Mouse (Mus musculus) cerebellum, adult 9-10 months (tissue): ENCODE measurements around the gene Mgll.

Experiments
- DNase-seq: peaks from one replicate; pipeline ENCODE4 v3.0.0; 2022

Gene Mgll

DNA sequence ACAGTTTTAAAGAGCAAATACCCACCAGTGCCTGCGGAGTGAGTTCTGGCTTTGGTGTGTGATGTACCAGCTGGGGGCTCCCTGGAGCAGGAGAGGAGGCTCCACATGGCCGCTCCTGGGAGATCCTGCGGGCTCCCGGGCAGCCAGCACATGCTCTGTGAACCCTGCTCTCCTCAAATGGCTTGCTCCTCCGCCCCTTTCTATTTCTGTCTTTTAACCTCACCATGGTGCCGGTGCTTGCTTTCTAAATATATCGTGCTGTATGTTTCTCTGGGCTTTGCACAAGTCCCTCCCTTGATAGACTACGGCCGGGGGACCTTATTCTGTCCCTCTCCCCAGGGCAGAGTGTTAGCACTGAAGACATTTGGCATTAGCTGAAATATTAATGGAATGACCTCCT is 133.0 kb downstream of the Mgll start:
- peak; percentile 86 for DNase-seq

DNA sequence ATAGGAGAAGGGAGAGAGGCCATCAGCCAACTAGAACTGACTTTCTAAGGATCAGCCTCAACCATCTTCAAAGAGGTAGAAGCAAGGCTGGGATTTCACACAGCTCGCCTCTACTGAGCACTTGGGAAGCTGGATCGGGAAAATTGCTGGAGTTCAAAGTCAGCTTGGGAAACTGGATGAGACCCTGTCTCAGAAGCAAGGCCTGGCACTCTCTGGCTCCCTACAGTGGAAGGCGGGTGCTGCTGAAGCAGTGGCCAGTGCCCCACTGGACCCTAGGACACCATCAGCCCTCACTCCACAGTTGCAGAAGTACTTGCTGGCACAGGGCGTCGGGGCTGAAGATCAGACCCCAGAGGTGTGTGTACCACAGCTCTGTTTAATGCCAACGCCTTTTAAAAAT is 133.6 kb downstream of the Mgll start:
- DNase-seq: no peak

DNA sequence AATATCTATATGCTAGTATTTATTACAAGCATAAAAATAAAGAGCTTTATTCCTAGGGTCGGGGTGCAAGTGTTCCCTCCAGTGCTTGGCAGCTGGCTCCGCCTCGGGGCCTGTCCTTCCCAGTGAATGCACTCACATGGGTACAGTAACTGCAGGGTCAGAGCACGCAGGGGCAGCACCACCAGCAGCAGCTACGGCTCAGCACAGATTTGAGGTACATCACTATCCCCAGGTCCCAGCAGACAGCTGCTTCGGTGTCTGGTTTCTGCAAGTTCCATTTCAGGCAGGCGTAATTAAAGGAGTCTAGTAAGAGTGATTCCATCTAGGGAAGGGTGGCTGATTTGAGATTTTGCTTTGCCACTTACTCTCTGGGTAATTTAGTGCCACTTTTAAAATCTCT is 134.1 kb downstream of the Mgll start:
- no peak for DNase-seq

DNA sequence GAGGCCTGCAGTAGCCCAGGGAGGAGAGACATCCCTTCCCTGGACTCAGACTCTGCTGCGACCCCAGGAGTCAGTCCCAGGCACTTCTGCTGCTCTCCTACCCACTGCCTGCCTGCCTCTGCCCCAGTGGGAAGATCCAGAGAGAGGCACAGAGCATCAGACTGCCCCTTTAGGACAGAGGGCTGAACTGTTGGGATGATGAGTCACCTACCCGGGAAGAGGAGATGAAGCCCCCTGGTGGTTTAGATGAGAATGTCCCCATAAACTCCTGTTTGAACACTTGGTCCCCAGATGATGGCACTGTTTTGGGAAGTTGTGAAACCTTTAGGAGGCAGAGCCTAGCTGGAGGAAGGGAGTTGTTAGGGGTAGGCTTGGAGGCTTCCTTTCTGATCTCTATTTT is 136.7 kb downstream of the Mgll start:
- DNase-seq: peak; percentile 68

- DNase-seq: no peak
These were observed 141.5 kb downstream of the Mgll start for GRCm38 (mm10) chr6:88865704-88866103.

DNA sequence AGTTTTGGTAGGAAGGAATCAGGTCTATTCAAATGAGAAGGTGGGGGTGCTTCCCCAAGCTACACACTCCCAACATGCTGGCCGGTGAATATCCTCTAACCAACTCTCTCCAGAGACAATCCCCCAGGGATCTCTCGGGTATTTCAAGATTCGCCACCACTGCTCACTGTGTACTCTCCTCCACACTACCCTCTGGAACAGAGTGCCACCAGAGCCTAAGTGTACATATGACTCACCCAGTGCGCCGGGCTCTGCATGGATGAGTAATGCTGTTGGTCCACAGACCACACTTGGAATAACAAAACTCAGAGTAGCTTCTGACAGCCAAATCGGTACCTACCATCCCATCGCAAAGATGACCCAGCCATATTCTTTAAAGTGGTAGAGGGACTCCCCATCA is 145.2 kb downstream of the Mgll start:
- DNase-seq: no peak

DNA sequence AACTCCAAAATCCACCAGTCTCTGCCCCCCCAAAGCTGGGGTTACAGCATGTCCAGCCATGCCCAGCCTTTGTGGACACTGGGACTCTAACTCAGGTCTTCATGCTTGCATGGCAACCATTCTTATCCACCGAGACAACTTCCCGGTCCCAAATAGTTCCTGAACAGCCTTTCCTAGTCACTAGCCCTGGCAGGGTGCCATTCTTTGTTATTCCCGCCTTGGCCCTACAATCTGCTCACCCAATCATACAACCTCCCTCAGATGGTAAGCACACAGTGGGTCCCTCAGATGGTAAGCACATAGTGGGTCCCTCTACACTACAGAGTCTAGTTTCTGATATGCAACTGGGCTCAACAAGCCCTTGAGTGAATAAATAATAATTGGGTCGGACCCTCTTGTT is 146.4 kb downstream of the Mgll start:
- peak; percentile 71 for DNase-seq

DNA sequence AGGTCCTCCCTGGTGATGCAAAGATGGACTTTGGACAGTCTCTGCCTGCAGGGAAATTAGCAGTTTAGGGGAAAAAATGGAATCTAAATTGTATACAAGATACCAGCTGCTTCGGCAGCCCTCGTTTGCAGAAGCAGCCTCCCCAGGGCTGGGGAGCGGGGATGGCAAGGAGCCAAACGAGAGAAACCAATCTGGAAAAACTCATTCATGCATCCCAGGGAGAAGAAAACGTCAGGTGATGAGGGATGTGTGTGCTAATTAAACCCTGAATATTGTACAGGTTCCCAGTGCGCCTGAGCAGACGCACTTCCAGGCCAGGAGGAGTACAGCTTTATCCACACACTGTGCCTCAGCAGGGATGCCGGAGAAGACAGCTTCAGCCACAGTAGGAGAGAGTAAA is 147.3 kb downstream of the Mgll start:
- DNase-seq: peak; percentile 72

DNA sequence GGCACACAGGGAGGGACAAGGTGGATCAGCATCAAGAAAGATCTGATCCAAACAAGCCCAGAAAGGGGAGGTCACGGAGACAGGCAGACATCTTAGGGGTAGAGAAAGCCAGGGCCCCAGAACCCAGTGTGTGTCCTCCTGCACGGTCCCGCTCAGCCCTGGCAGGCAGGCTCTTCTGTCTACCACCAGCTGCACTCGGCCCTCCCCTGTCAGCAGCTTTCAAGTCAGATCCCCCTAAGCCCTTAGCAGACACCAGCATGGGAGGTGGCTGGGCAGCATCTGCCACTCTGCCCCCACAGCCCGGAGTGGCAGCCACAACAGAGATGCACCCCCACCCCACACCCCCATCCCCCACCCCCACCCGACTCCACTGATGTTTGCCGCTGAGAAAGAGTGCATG is 148.6 kb downstream of the Mgll start:
- no peak for DNase-seq

- no peak for DNase-seq
These were observed 150.0 kb downstream of the Mgll start for GRCm38 (mm10) chr6:88873965-88874867.

DNA sequence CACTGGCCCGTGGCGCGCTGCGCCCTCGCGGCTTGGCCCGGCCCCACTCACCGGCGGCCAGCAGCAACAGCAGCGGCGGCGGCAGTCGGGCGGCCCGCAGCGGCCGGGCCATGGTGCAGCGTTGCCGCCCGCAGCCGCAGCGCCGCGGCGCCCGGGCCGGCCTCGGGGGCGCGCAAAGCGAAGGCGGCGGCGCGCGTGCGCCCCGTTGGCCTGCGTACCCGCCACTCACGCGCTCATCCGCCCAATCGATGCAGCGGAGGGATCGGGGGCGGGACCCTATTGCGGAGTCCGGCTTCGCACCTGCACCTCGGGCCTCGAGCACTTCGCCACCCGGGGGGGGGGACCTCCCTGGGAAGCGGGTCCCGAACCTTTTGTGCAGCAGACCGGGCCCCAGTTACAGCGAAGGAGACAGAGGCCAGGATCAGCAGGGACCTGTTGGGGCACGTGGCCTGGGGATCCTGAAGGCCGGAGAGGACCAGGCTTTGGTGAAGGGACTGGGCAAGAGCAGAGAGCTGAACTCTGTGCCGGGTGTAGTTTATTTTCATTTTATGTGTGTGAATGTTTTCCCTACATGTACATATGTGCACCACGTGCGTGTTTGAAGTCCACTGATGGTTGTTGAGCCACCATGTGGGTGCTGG is 150.8 kb downstream of the Mgll start, which contains the start of gene Podxl2:
Gene Podxl2 (minus strand): TSS at position 177 of the 641 bp plus-strand sequence.
- peak; percentile 87 for DNase-seq
